Mouse (Mus musculus): ENCODE results near the gene Tmem63b. TPM values are rescaled to one million over a fixed set of nuclear protein-coding genes. Genes with fewer than 3 reads are reported as not detected.

Gene Tmem63b
- total and polyA plus RNA-seq, 3 experiments: 12.3 to 37.9 TPM; not detected in 1

GRCm38 (mm10) chr17:45727983-45728723 lies 41.4 kb upstream of the Tmem63b start:
- Histone ChIP-seq H3K4me3 (ENCODE audit: control insufficient read depth in 1 of 2, insufficient read depth in 1 of 2, low read depth in 2 of 2, low read length in 2 of 2) (no peak overlapping the region), H3K36me3 (ENCODE audit: control insufficient read depth in 1 of 2, insufficient read depth in 2 of 2, low read length in 2 of 2) (no peaks in the 10 kb centered on the region; a peak in 1 of 4 replicates), H3K79me2 (ENCODE audit: control insufficient read depth, insufficient read depth, low read length, poor library complexity) (no peaks in the 10 kb centered on the region), H3K9ac (ENCODE audit: control insufficient read depth, low read depth, low read length, poor library complexity, severe bottlenecking) (no peak overlapping the region), H3K27me3 (ENCODE audit: control insufficient read depth in 1 of 2, insufficient read depth in 2 of 2, low read length in 2 of 2) (no peaks in the 10 kb centered on the region), H3K27ac (ENCODE audit: control insufficient read depth, low read depth, low read length) (no peak overlapping the region), H3K9me3 (replicated peaks; ENCODE audit: insufficient read depth, low read length) (no peaks in the 10 kb centered on the region), H3K4me1 (ENCODE audit: control insufficient read depth in 1 of 2, insufficient read depth in 2 of 2, low read length in 2 of 2) (peaks cover 7 to 10% of the 10 kb centered on the region in 2 experiments; a peak in 3 of 4 replicates)
- DNase-seq (ENCODE audit: low read depth, low spot score): no peak
- TF ChIP-seq MAZ (IDR thresholded peaks at IDR 0.05; ENCODE audit: low read depth, low read length): no peak

GRCm38 (mm10) chr17:45727481-45727880 lies 40.8 kb upstream of the Tmem63b start:
- no peaks in the 10 kb centered on the region for H3K27me3 ChIP-seq (ENCODE audit: control insufficient read depth in 1 of 2, insufficient read depth in 2 of 2, low read length in 2 of 2)
- H3K4me3 ChIP-seq (ENCODE audit: control insufficient read depth in 1 of 2, insufficient read depth in 1 of 2, low read depth in 2 of 2, low read length in 2 of 2): no peak overlapping the region
- DNase-seq (ENCODE audit: low read depth, low spot score): peak; percentile 85
- no peaks in the 10 kb centered on the region; a peak in 1 of 4 replicates for H3K36me3 ChIP-seq (ENCODE audit: control insufficient read depth in 1 of 2, insufficient read depth in 2 of 2, low read length in 2 of 2)
- peaks cover 7 to 10% of the 10 kb centered on the region in 2 experiments; a peak in 3 of 4 replicates for H3K4me1 ChIP-seq (ENCODE audit: control insufficient read depth in 1 of 2, insufficient read depth in 2 of 2, low read length in 2 of 2)
- H3K27ac ChIP-seq (ENCODE audit: control insufficient read depth, low read depth, low read length): no peak overlapping the region
- H3K9ac ChIP-seq (ENCODE audit: control insufficient read depth, low read depth, low read length, poor library complexity, severe bottlenecking): no peak overlapping the region
- H3K79me2 ChIP-seq (ENCODE audit: control insufficient read depth, insufficient read depth, low read length, poor library complexity): no peaks in the 10 kb centered on the region
- no peaks in the 10 kb centered on the region for H3K9me3 ChIP-seq (replicated peaks; ENCODE audit: insufficient read depth, low read length)
- TF ChIP-seq TBP (IDR thresholded peaks at IDR 0.05; ENCODE audit: low read depth, low read length) (peak; percentile 94), RCOR1 (IDR thresholded peaks at IDR 0.05; ENCODE audit: low read depth, low read length) (no peak), ZKSCAN1 (IDR thresholded peaks at IDR 0.05; ENCODE audit: low read depth, low read length) (no peak), POLR2A (IDR thresholded peaks at IDR 0.05; ENCODE audit: control insufficient read depth in 1 of 2, insufficient read depth in 1 of 2, low read depth in 1 of 2, low read length in 2 of 2, poor library complexity in 1 of 2) (no peak), MYC (IDR thresholded peaks at IDR 0.05; ENCODE audit: low read depth, low read length) (no peak), SIN3A (IDR thresholded peaks at IDR 0.05; ENCODE audit: low read length) (peak; percentile 48; the same call in 1 of the 2 replicates), MXI1 (IDR thresholded peaks at IDR 0.05; ENCODE audit: low read depth, low read length) (peak; percentile 22; the same call in 1 of the 2 replicates), ZMIZ1 (IDR thresholded peaks at IDR 0.05; ENCODE audit: low read depth, low read length) (no peak), GATA1 (IDR thresholded peaks at IDR 0.05; ENCODE audit: low read depth, low read length) (peak; percentile 49; the same call in 1 of the 2 replicates), E2F4 (IDR thresholded peaks at IDR 0.05; ENCODE audit: borderline replicate concordance, low read depth, low read length) (no peak), CHD1 (IDR thresholded peaks at IDR 0.05; ENCODE audit: low read depth, low read length) (no peak), POLR2AphosphoS2 (IDR thresholded peaks at IDR 0.05; ENCODE audit: low read length) (no peak), UBTF (IDR thresholded peaks at IDR 0.05; ENCODE audit: borderline replicate concordance, insufficient read depth, low read depth, low read length) (no peak), HCFC1 (IDR thresholded peaks at IDR 0.05; ENCODE audit: low read depth, low read length) (peak; percentile 52; the same call in 1 of the 2 replicates), POLR2AphosphoS5 (IDR thresholded peaks at IDR 0.05; ENCODE audit: borderline replicate concordance, low read depth, low read length) (no peak), ZC3H11A (IDR thresholded peaks at IDR 0.05; ENCODE audit: low read depth, low read length) (no peak), KAT2A (conservative IDR thresholded peaks at IDR 0.05; ENCODE audit: low read depth, low read length) (no peak), ZNF384 (IDR thresholded peaks at IDR 0.05; ENCODE audit: low read depth, low read length) (peak; percentile 53; the same call in 1 of the 2 replicates), RAD21 (IDR thresholded peaks at IDR 0.05; ENCODE audit: low read depth, low read length) (no peak; the same call in 1 of the 2 replicates), ETS1 (IDR thresholded peaks at IDR 0.05; ENCODE audit: low read depth, low read length) (peak; percentile 59), MYB (IDR thresholded peaks at IDR 0.05; ENCODE audit: low read depth, low read length) (no peak), NELFE (IDR thresholded peaks at IDR 0.05; ENCODE audit: low read depth, low read length) (no peak), GABPA (IDR thresholded peaks at IDR 0.05; ENCODE audit: low read depth, low read length) (no peak), NRF1 (IDR thresholded peaks at IDR 0.05; ENCODE audit: insufficient read depth, low read depth, low read length, poor library complexity, severe bottlenecking) (no peak), EP300 (IDR thresholded peaks at IDR 0.05; ENCODE audit: low read depth in 1 of 2, low read length in 2 of 2) (no peak), TAL1 (IDR thresholded peaks at IDR 0.05; ENCODE audit: low read length) (no peak), CTCF (IDR thresholded peaks at IDR 0.05 in 2 of 3, conservative IDR thresholded peaks at IDR 0.05 in 1 of 3; ENCODE audit: control insufficient read depth in 1 of 3, insufficient read depth in 1 of 3, low read depth in 2 of 3, low read length in 3 of 3, poor library complexity in 1 of 3, severe bottlenecking in 1 of 3) (peak in 1 of 3 experiments; percentile 19; a peak in 1 of 6 replicates), BHLHE40 (IDR thresholded peaks at IDR 0.05; ENCODE audit: borderline replicate concordance, low read depth, low read length) (peak; percentile 27; the same call in 1 of the 2 replicates), CHD2 (IDR thresholded peaks at IDR 0.05; ENCODE audit: low read length) (no peak), MAFK (IDR thresholded peaks at IDR 0.05; ENCODE audit: borderline replicate concordance, low read depth, low read length) (0 out of 2 replicates have a peak, but pooled peaks have one; percentile 3)
